Mouse (Mus musculus) thymus, postnatal 14 days (tissue): ENCODE measurements at regions not wholly inside any gene's neighbourhood (a gene's known extent, or its start where the extent isn't known, plus 50 kb on each side); places are given as distances from the start of the nearest gene placed in this dataset.

ENCODE experiments used
- DNase-seq: peaks from one replicate; pipeline ENCODE4 v3.0.0; 2021

- no peak for DNase-seq
Observed at GRCm38 (mm10) chr13:28560081-28560480, 302.8 kb downstream of the Gm11361 start.

- no peak for DNase-seq
Observed at GRCm38 (mm10) chr13:28557032-28557570, 299.8 kb downstream of the Gm11361 start.

- peak; percentile 58 for DNase-seq
Observed at GRCm38 (mm10) chr13:28556385-28556938, 299.1 kb downstream of the Gm11361 start.

GRCm38 (mm10) chr13:28554143-28554830 is 297.0 kb downstream of the Gm11361 start:
- no peak for DNase-seq

GRCm38 (mm10) chr13:28552974-28553750 is 295.8 kb downstream of the Gm11361 start:
- DNase-seq, result no peak

- peak; percentile 82 for DNase-seq
Observed at GRCm38 (mm10) chr13:28551555-28551954, 294.2 kb downstream of the Gm11361 start.

GRCm38 (mm10) chr13:28545797-28546196 is 288.5 kb downstream of the Gm11361 start:
- no peak for DNase-seq

- no peak for DNase-seq
Observed at GRCm38 (mm10) chr13:28545337-28545736, 288.0 kb downstream of the Gm11361 start.

GRCm38 (mm10) chr13:28544819-28545180 is 287.5 kb downstream of the Gm11361 start:
- no peak for DNase-seq

GRCm38 (mm10) chr13:28544003-28544818 is 286.9 kb downstream of the Gm11361 start:
- DNase-seq, result no peak

GRCm38 (mm10) chr13:28541607-28542006 is 284.3 kb downstream of the Gm11361 start:
- no peak for DNase-seq

GRCm38 (mm10) chr13:28533080-28533479 is 275.8 kb downstream of the Gm11361 start:
- no peak for DNase-seq

- no peak for DNase-seq
Observed at GRCm38 (mm10) chr13:28532278-28532677, 274.9 kb downstream of the Gm11361 start.

- DNase-seq, result no peak
Observed at GRCm38 (mm10) chr13:28531534-28531999, 274.2 kb downstream of the Gm11361 start.

- DNase-seq, result no peak
Observed at GRCm38 (mm10) chr13:28530947-28531346, 273.6 kb downstream of the Gm11361 start.

- DNase-seq, result no peak
Observed at GRCm38 (mm10) chr13:28528898-28529511, 271.7 kb downstream of the Gm11361 start.

GRCm38 (mm10) chr13:28526299-28526698 is 269.0 kb downstream of the Gm11361 start:
- no peak for DNase-seq

- no peak for DNase-seq
Observed at GRCm38 (mm10) chr13:28524411-28524810, 267.1 kb downstream of the Gm11361 start.

GRCm38 (mm10) chr13:28520127-28520482 is 262.8 kb downstream of the Gm11361 start:
- DNase-seq, result no peak

- no peak for DNase-seq
Observed at GRCm38 (mm10) chr13:28519383-28520126, 262.2 kb downstream of the Gm11361 start.

- DNase-seq, result peak; percentile 45
Observed at GRCm38 (mm10) chr13:28517161-28517560, 259.8 kb downstream of the Gm11361 start.

- peak; percentile 66 for DNase-seq
Observed at GRCm38 (mm10) chr13:28516636-28517035, 259.3 kb downstream of the Gm11361 start.
